Mouse (Mus musculus) embryonic facial prominence, embryonic 15.5 days (tissue): ENCODE data around the gene Adarb2. TPM values are rescaled to one million over a fixed set of nuclear protein-coding genes. Genes with fewer than 3 reads are reported as not detected.

ENCODE experiments used
- ATAC-seq: fragments of 200-750 bp; cut with Nextera tagmentation; 2 replicates; pipeline ENCODE4 v1.8.0; 2017; ENCODE audit warnings: low read depth, moderate TSS enrichment; ENCODE audit not compliant: insufficient number of reproducible peaks, low FRiP score, low TSS enrichment
- H3K27ac ChIP-seq: fragments of 300-500 bp; sonication (generic); replicated peaks from 2 replicates; pipeline ENCODE4 v1.5.1; 2015; ENCODE audit warnings: mild to moderate bottlenecking, inconsistent platforms
- H3K27me3 ChIP-seq: fragments of 300-500 bp; sonication (generic); 2 replicates; pipeline ENCODE4 v1.6.1; 2015; ENCODE audit warnings: inconsistent platforms
- H3K36me3 ChIP-seq: fragments of 300-500 bp; sonication (generic); 2 replicates; pipeline ENCODE4 v1.6.1; 2015; ENCODE audit warnings: mild to moderate bottlenecking, inconsistent platforms
- H3K4me1 ChIP-seq: fragments of 300-500 bp; sonication (generic); 2 replicates; pipeline ENCODE4 v1.6.1; 2015; ENCODE audit warnings: inconsistent platforms
- H3K4me2 ChIP-seq: fragments of 300-500 bp; sonication (generic); replicated peaks from 2 replicates; pipeline ENCODE4 v1.6.1; 2015; ENCODE audit warnings: mild to moderate bottlenecking, inconsistent platforms
- H3K4me3 ChIP-seq: fragments of 300-500 bp; sonication (generic); replicated peaks from 2 replicates; pipeline ENCODE4 v1.5.1; 2015; ENCODE audit warnings: mild to moderate bottlenecking, inconsistent platforms
- H3K9ac ChIP-seq: fragments of 300-500 bp; sonication (generic); 2 replicates; pipeline ENCODE4 v1.6.1; 2015; ENCODE audit warnings: inconsistent platforms
- H3K9me3 ChIP-seq: fragments of 300-500 bp; sonication (generic); replicated peaks from 2 replicates; pipeline ENCODE4 v1.6.1; 2016; ENCODE audit warnings: inconsistent platforms
- WGBS: fragments of 180-500 bp; shearing (Covaris S2); methylation state at CpG from one replicate; pipeline ENCODE4 v1.1.7; 2015; 5-methylcytosine and 5-hydroxymethylcytosine counted together
- polyA plus RNA-seq: library from polyadenylated mRNA; unstranded; fragments of >200 nt; fragmentation: Nextera tagmentation; extraction: Ambion mirVana; gene quantifications from 2 replicates; pipeline ENCODE4 v1.2.1, GENCODE M21; 2015

The Adarb2 gene
- polyA plus RNA-seq, 1 experiment from 2014 or later, result 1.6 TPM

GRCm38 (mm10) chr13:8316347-8317141 lies 113.9 kb downstream of the Adarb2 start:
- no peaks in the 10 kb centered on the region for H3K9me3 ChIP-seq
- no peak for ATAC-seq
- H3K4me1 ChIP-seq, result no peaks in the 10 kb centered on the region
- no peak overlapping the region for H3K4me3 ChIP-seq
- no peak overlapping the region for H3K4me2 ChIP-seq
- no peak overlapping the region for H3K9ac ChIP-seq
- H3K36me3 ChIP-seq, result no peaks in the 10 kb centered on the region
- H3K27ac ChIP-seq, result no peak overlapping the region
- WGBS, result 56% methylated on average over 5 of the region's 5 CpGs
- no peaks in the 10 kb centered on the region for H3K27me3 ChIP-seq

- H3K27me3 ChIP-seq, result no peaks in the 10 kb centered on the region
- H3K9me3 ChIP-seq, result no peaks in the 10 kb centered on the region
- no peak for ATAC-seq
- H3K4me3 ChIP-seq, result no peak overlapping the region
- 30% methylated on average over 7 of the region's 7 CpGs for WGBS
- H3K9ac ChIP-seq, result no peak overlapping the region
- no peaks in the 10 kb centered on the region for H3K4me1 ChIP-seq
- no peak overlapping the region for H3K27ac ChIP-seq
- no peak overlapping the region for H3K4me2 ChIP-seq
- no peaks in the 10 kb centered on the region for H3K36me3 ChIP-seq
Measured at GRCm38 (mm10) chr13:8333589-8334455, 131.2 kb downstream of the Adarb2 start.

- Histone ChIP-seq H3K9ac (no peak overlapping the region), H3K9me3 (no peaks in the 10 kb centered on the region), H3K27me3 (no peaks in the 10 kb centered on the region), H3K4me3 (no peak overlapping the region), H3K36me3 (no peaks in the 10 kb centered on the region), H3K4me1 (no peaks in the 10 kb centered on the region), H3K4me2 (no peak overlapping the region), H3K27ac (no peak overlapping the region)
- 59% methylated on average over 4 of the region's 4 CpGs for WGBS
- no peak for ATAC-seq
Measured at GRCm38 (mm10) chr13:8334580-8334979, 131.9 kb downstream of the Adarb2 start.

GRCm38 (mm10) chr13:8341086-8341807 lies 138.6 kb downstream of the Adarb2 start:
- no peak overlapping the region for H3K4me3 ChIP-seq
- H3K9me3 ChIP-seq, result no peaks in the 10 kb centered on the region
- H3K4me1 ChIP-seq, result no peaks in the 10 kb centered on the region
- ATAC-seq, result no peak
- H3K9ac ChIP-seq, result no peak overlapping the region
- no peaks in the 10 kb centered on the region for H3K27me3 ChIP-seq
- no peak overlapping the region for H3K27ac ChIP-seq
- no peaks in the 10 kb centered on the region for H3K36me3 ChIP-seq
- WGBS, result 82% methylated on average over 5 of the region's 5 CpGs
- no peak overlapping the region for H3K4me2 ChIP-seq

GRCm38 (mm10) chr13:8347147-8347546 lies 144.5 kb downstream of the Adarb2 start:
- H3K4me3 ChIP-seq, result no peak overlapping the region
- no peaks in the 10 kb centered on the region for H3K4me1 ChIP-seq
- no peaks in the 10 kb centered on the region for H3K36me3 ChIP-seq
- H3K27ac ChIP-seq, result no peak overlapping the region
- no peak overlapping the region for H3K4me2 ChIP-seq
- no peak overlapping the region for H3K9ac ChIP-seq
- H3K9me3 ChIP-seq, result no peaks in the 10 kb centered on the region
- no peak for ATAC-seq
- no peaks in the 10 kb centered on the region for H3K27me3 ChIP-seq
- 85% methylated on average over 7 of the region's 7 CpGs for WGBS

GRCm38 (mm10) chr13:8352341-8352740 lies 149.7 kb downstream of the Adarb2 start:
- Histone ChIP-seq H3K27me3 (no peaks in the 10 kb centered on the region), H3K4me2 (no peak overlapping the region)

GRCm38 (mm10) chr13:8352952-8353351 lies 150.3 kb downstream of the Adarb2 start:
- Histone ChIP-seq H3K4me2 (no peak overlapping the region), H3K36me3 (no peaks in the 10 kb centered on the region), H3K27me3 (no peaks in the 10 kb centered on the region), H3K9me3 (no peaks in the 10 kb centered on the region), H3K27ac (no peak overlapping the region), H3K4me3 (no peak overlapping the region), H3K4me1 (no peaks in the 10 kb centered on the region), H3K9ac (no peak overlapping the region)
- ATAC-seq, result no peak

More at GRCm38 (mm10) chr13:8352341-8352740, 149.7 kb downstream of the Adarb2 start:
- no peak for ATAC-seq
- Histone ChIP-seq H3K27ac (no peak overlapping the region), H3K4me3 (no peak overlapping the region), H3K9ac (no peak overlapping the region), H3K4me1 (no peaks in the 10 kb centered on the region), H3K9me3 (no peaks in the 10 kb centered on the region), H3K36me3 (no peaks in the 10 kb centered on the region)

GRCm38 (mm10) chr13:8365523-8365922 lies 162.9 kb downstream of the Adarb2 start:
- Histone ChIP-seq H3K9ac (no peak overlapping the region), H3K36me3 (no peaks in the 10 kb centered on the region), H3K4me3 (no peak overlapping the region), H3K27me3 (no peaks in the 10 kb centered on the region), H3K9me3 (no peaks in the 10 kb centered on the region), H3K27ac (no peak overlapping the region), H3K4me2 (no peak overlapping the region), H3K4me1 (no peaks in the 10 kb centered on the region)
- WGBS, result 62% methylated on average over 1 of the region's 1 CpGs
- no peak for ATAC-seq

GRCm38 (mm10) chr13:8366087-8366486 lies 163.4 kb downstream of the Adarb2 start:
- 82% methylated on average over 4 of the region's 4 CpGs for WGBS
- H3K36me3 ChIP-seq, result no peaks in the 10 kb centered on the region
- H3K27me3 ChIP-seq, result no peaks in the 10 kb centered on the region
- no peak overlapping the region for H3K9ac ChIP-seq
- H3K4me3 ChIP-seq, result no peak overlapping the region
- no peaks in the 10 kb centered on the region for H3K4me1 ChIP-seq
- no peak overlapping the region for H3K27ac ChIP-seq
- no peak overlapping the region for H3K4me2 ChIP-seq
- H3K9me3 ChIP-seq, result no peaks in the 10 kb centered on the region
- ATAC-seq, result no peak

- H3K4me1 ChIP-seq, result no peaks in the 10 kb centered on the region
- no peak overlapping the region for H3K4me3 ChIP-seq
- no peak overlapping the region for H3K27ac ChIP-seq
- no peaks in the 10 kb centered on the region for H3K9me3 ChIP-seq
- H3K4me2 ChIP-seq, result no peak overlapping the region
- WGBS, result 80% methylated on average over 7 of the region's 7 CpGs
- no peaks in the 10 kb centered on the region for H3K36me3 ChIP-seq
- no peak overlapping the region for H3K9ac ChIP-seq
- ATAC-seq, result no peak
- H3K27me3 ChIP-seq, result no peaks in the 10 kb centered on the region
Measured at GRCm38 (mm10) chr13:8369868-8370387, 167.3 kb downstream of the Adarb2 start.

GRCm38 (mm10) chr13:8388541-8388940 lies 185.9 kb downstream of the Adarb2 start:
- no peaks in the 10 kb centered on the region for H3K4me1 ChIP-seq
- H3K4me3 ChIP-seq, result no peak overlapping the region
- H3K9ac ChIP-seq, result no peak overlapping the region
- no peak overlapping the region for H3K4me2 ChIP-seq
- H3K27ac ChIP-seq, result no peak overlapping the region
- H3K27me3 ChIP-seq, result no peaks in the 10 kb centered on the region
- no peak for ATAC-seq
- 15% methylated on average over 1 of the region's 1 CpGs for WGBS
- no peaks in the 10 kb centered on the region for H3K36me3 ChIP-seq
- H3K9me3 ChIP-seq, result no peaks in the 10 kb centered on the region
